Mouse (Mus musculus): ENCODE results near the gene Bcl7a.

GRCm38 (mm10) chr5:123404480-123404879, 60.8 kb downstream of the Bcl7a start:
- TF ChIP-seq TAL1 (IDR thresholded peaks at IDR 0.05; ENCODE audit: low read length) = no peak
- no peak for TF ChIP-seq GATA1 (IDR thresholded peaks at IDR 0.05; ENCODE audit: low read length)
